ENCODE assay signal across 27 mouse cellular contexts in genomic region chr13:64502833-64503232, GRCm38 (mm10). TPM values are rescaled to one million over a fixed set of nuclear protein-coding genes. Genes with fewer than 3 reads are reported as not detected.
DNase-seq lines count a peak whose midpoint lies in the region; ATAC-seq and TF ChIP-seq lines count a peak whose summit lies in the region.
"Had no signal": no experiment of that assay in that cellular context is flagged by ENCODE, and none has a peak within 500 bp of the region (broad histone marks: within the 10 kb centered on the region; RNA-seq: fewer than 3 reads in every experiment).

No protein-coding gene starts in this region.

- H3K4me1 ChIP-seq in limb, embryonic 12.5 days (replicated peaks) = no peaks in the 10 kb centered on the region
- no peaks in the 10 kb centered on the region for H3K4me1 ChIP-seq in limb, embryonic 10.5 days
- H3K4me1 ChIP-seq in limb, embryonic 13.5 days = peaks cover 4% of the 10 kb centered on the region; the same call in 1 of the 2 replicates
- no peaks in the 10 kb centered on the region for H3K4me1 ChIP-seq in limb, embryonic 14.5 days (ENCODE audit: control insufficient read depth, insufficient read depth, low read length)
- no peaks in the 10 kb centered on the region for H3K4me1 ChIP-seq in kidney, embryonic 16.5 days (ENCODE audit: insufficient read depth, low read length)

- TF ChIP-seq POLR2A in limb, embryonic 14.5 days (IDR thresholded peaks at IDR 0.05; ENCODE audit: borderline replicate concordance, extremely low read depth, insufficient read depth, insufficient read length) = no peak

- DNase-seq in limb, embryonic 10.5 days (ENCODE audit: low spot score) = no peak
- DNase-seq in limb, embryonic 14.5 days (ENCODE audit: low spot score) = no peak
- no peak for DNase-seq in left cerebral cortex, postnatal 10 days (ENCODE audit: extremely low spot score in 1 of 2, low spot score in 2 of 2)
- DNase-seq: adrenal gland, adult 2 months; adrenal gland, adult 8-10 months; adrenal gland, postnatal 10 days; adrenal gland, postnatal 14 days; adrenal gland, postnatal 25 days; adrenal gland, postnatal 36 days; B cell, adult 2 months; cerebellum, adult 11 months; cerebellum, adult 11-12 months; cerebellum, adult 18-20 months had no signal

- 46% methylated on average over 3 of the region's 3 CpGs for WGBS in limb, embryonic 12.5 days
- WGBS in limb, embryonic 10.5 days = 84% methylated on average over 3 of the region's 3 CpGs
- WGBS in limb, embryonic 13.5 days = 44% methylated on average over 3 of the region's 3 CpGs
- 32% methylated on average over 3 of the region's 3 CpGs for WGBS in limb, embryonic 14.5 days
- WGBS in kidney, embryonic 16.5 days = 54% methylated on average over 3 of the region's 3 CpGs

- H3K36me3 ChIP-seq in limb, embryonic 12.5 days = no peaks in the 10 kb centered on the region
- H3K36me3 ChIP-seq in limb, embryonic 10.5 days = no peaks in the 10 kb centered on the region
- no peaks in the 10 kb centered on the region for H3K36me3 ChIP-seq in limb, embryonic 13.5 days
- H3K36me3 ChIP-seq in limb, embryonic 14.5 days (ENCODE audit: control insufficient read depth, insufficient read depth, low read length) = no peaks in the 10 kb centered on the region
- H3K36me3 ChIP-seq in kidney, embryonic 16.5 days (ENCODE audit: insufficient read depth, low read length) = no peaks in the 10 kb centered on the region
- H3K36me3 ChIP-seq: G1E had no signal

- H3K27ac ChIP-seq in limb, embryonic 12.5 days = no peak overlapping the region
- H3K27ac ChIP-seq in limb, embryonic 10.5 days = no peak overlapping the region
- no peak overlapping the region for H3K27ac ChIP-seq in limb, embryonic 13.5 days
- no peak overlapping the region for H3K27ac ChIP-seq in limb, embryonic 14.5 days (replicated peaks; ENCODE audit: low read depth, low read length)
- H3K27ac ChIP-seq in kidney, embryonic 16.5 days (ENCODE audit: low read length) = no peak overlapping the region

- no peak overlapping the region for H3K9ac ChIP-seq in limb, embryonic 12.5 days (replicated peaks)
- H3K9ac ChIP-seq in limb, embryonic 13.5 days = no peak overlapping the region
- no peak overlapping the region for H3K9ac ChIP-seq in limb, embryonic 14.5 days (ENCODE audit: low read depth, low read length, severe bottlenecking)
- no peak overlapping the region for H3K9ac ChIP-seq in kidney, embryonic 16.5 days (replicated peaks; ENCODE audit: low read length)

- peak; percentile 79 for ATAC-seq in limb, embryonic 12.5 days (ENCODE audit: insufficient number of reproducible peaks, insufficient read depth, low FRiP score, low TSS enrichment, low read depth)
- ATAC-seq in limb, embryonic 13.5 days (ENCODE audit: low FRiP score, low read depth) = peak; percentile 57; the same call in 1 of the 2 replicates
- ATAC-seq in limb, embryonic 14.5 days (ENCODE audit: low FRiP score, low read depth) = 0 out of 2 replicates have a peak, but pooled peaks have one; percentile 47
- no peak for ATAC-seq in kidney, embryonic 16.5 days (ENCODE audit: low FRiP score, low TSS enrichment)
- ATAC-seq: activated CD4-positive, CD25-positive, alpha-beta regulatory T cell, adult 4 months; CD4-positive, CD25-positive, alpha-beta regulatory T cell, adult 4 months; Patski had no signal

- no peak overlapping the region for H3K4me2 ChIP-seq in limb, embryonic 12.5 days
- no peak overlapping the region for H3K4me2 ChIP-seq in limb, embryonic 13.5 days (replicated peaks)
- H3K4me2 ChIP-seq in limb, embryonic 14.5 days (replicated peaks; ENCODE audit: low read depth, low read length, severe bottlenecking) = no peak overlapping the region
- no peak overlapping the region for H3K4me2 ChIP-seq in kidney, embryonic 16.5 days (replicated peaks; ENCODE audit: low read depth, low read length)

- H3K9me3 ChIP-seq in limb, embryonic 12.5 days = no peaks in the 10 kb centered on the region
- H3K9me3 ChIP-seq in limb, embryonic 10.5 days (replicated peaks) = no peaks in the 10 kb centered on the region
- H3K9me3 ChIP-seq in limb, embryonic 13.5 days = no peaks in the 10 kb centered on the region
- no peaks in the 10 kb centered on the region for H3K9me3 ChIP-seq in limb, embryonic 14.5 days (ENCODE audit: control insufficient read depth, low read length)
- no peaks in the 10 kb centered on the region for H3K9me3 ChIP-seq in kidney, embryonic 16.5 days (ENCODE audit: low read length)
- H3K9me3 ChIP-seq: G1E had no signal

- intact Hi-C loops in left cerebral cortex, postnatal 10 days (cut with DNase I) = no loop called here

- no peak overlapping the region for H3K4me3 ChIP-seq in limb, embryonic 12.5 days (replicated peaks)
- no peak overlapping the region for H3K4me3 ChIP-seq in limb, embryonic 10.5 days
- no peak overlapping the region for H3K4me3 ChIP-seq in limb, embryonic 13.5 days
- no peak overlapping the region for H3K4me3 ChIP-seq in limb, embryonic 14.5 days (replicated peaks; ENCODE audit: low read length)
- H3K4me3 ChIP-seq in kidney, embryonic 16.5 days (ENCODE audit: low read length) = no peak overlapping the region

- no peaks in the 10 kb centered on the region for H3K27me3 ChIP-seq in limb, embryonic 12.5 days
- no peaks in the 10 kb centered on the region for H3K27me3 ChIP-seq in limb, embryonic 10.5 days (ENCODE audit: low read depth, poor library complexity, severe bottlenecking)
- H3K27me3 ChIP-seq in limb, embryonic 13.5 days = no peaks in the 10 kb centered on the region
- no peaks in the 10 kb centered on the region for H3K27me3 ChIP-seq in limb, embryonic 14.5 days (ENCODE audit: control insufficient read depth, insufficient read depth, low read length)
- H3K27me3 ChIP-seq in kidney, embryonic 16.5 days (ENCODE audit: insufficient read depth, low read length) = no peaks in the 10 kb centered on the region
- H3K27me3 ChIP-seq: CH12.LX had no signal

RNA-seq across cellular contexts. Expression of gene Fam240b, which starts 5.2 kb away (rescaled TPM):
- not detected in 2 replicates for polyA plus RNA-seq in limb, embryonic 12.5 days (2016; fragmentation: Nextera tagmentation; extraction: Ambion mirVana)
- polyA plus RNA-seq in limb, embryonic 10.5 days (2016; fragmentation: Nextera tagmentation; extraction: Ambion mirVana) = not detected in 2 replicates
- not detected in 2 replicates for polyA plus RNA-seq in limb, embryonic 13.5 days (2015; fragmentation: Nextera tagmentation; extraction: Ambion mirVana)
- polyA plus RNA-seq in limb, embryonic 14.5 days (2012; rRNA removed) = not detected in 2 replicates
- polyA plus RNA-seq in limb, embryonic 14.5 days (2014; fragmentation: Nextera tagmentation; extraction: Ambion mirVana) = not detected in 2 replicates
- not detected for total RNA-seq in left cerebral cortex, postnatal 10 days (2021)
- 0.14 TPM in 1 of 2 replicates, not detected in the other for polyA plus RNA-seq in kidney, embryonic 16.5 days (2015; fragmentation: Nextera tagmentation; extraction: Ambion mirVana)
- total RNA-seq: adrenal gland, adult 18-20 months; adrenal gland, adult 2 months; adrenal gland, adult 8-10 months; adrenal gland, postnatal 10 days; adrenal gland, postnatal 14 days; adrenal gland, postnatal 25 days; adrenal gland, postnatal 36 days; adrenal gland, postnatal 4 days; CH12.LX; ES-E14; G1E; MEL had no signal
- polyA plus RNA-seq: activated CD4-positive, CD25-positive, alpha-beta regulatory T cell, adult 4 months; adrenal gland, adult 2 months; brain, embryonic 14.5 days; C2C12; CD4-positive, CD25-positive, alpha-beta regulatory T cell, adult 4 months; G1E; Patski had no signal
